Mouse (Mus musculus): ENCODE data around the gene Sumf2. TPM values are rescaled to one million over a fixed set of nuclear protein-coding genes. Genes with fewer than 3 reads are reported as not detected.

The Sumf2 gene
- 40.1 and 51.4 TPM in 2 replicates for polyA plus RNA-seq (2015; fragmentation: Nextera tagmentation; extraction: Ambion mirVana)

DNA sequence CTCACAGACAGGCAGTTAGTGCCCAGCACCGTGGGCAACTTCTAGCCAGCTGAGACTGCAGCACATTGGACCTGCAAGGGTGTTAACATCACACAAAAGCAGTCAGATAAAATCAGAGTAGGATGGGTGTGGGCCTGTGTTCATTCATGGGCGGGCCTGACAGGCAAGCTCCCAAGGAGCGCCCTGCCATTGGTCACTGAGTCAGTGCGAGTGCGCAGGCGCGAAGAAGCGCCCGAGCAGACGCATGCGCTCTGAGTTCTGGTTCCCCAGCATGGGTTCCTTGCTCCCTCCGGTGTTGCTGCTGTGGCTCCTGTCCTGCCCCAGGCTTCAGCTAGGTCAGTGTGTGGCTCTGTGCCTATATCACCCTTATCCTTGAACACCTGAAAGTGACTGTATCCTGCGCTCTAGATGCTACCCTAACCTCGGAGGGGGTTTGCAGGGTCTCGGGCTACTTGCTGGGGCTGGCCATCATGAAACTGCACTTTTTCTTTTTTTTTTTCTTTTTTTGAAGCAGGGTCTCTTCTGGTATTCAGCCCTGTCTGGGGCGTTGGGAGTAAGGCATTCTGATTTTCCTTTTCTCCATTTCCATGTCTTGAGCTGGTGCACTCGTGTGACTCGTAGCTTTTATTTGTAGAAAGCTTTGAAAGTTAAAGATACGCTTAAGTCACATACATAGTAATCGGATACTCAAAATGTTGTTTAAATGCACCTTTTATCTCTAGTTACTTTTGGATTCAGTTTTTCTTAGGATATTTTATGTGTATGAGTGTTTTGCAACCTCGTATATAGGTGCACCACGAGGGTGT is at the start of gene Sumf2:
Gene Sumf2, plus strand, starts transcription at position 235 of the 806 bp plus-strand sequence.
- H3K9me3 ChIP-seq (ENCODE audit: control insufficient read depth, low read length), result no peaks in the 10 kb centered on the region
- H3K4me3 ChIP-seq (ENCODE audit: low read length), result peak within 1 kb of the TSS; percentile 78
- no peaks in the 10 kb centered on the region for H3K27me3 ChIP-seq (ENCODE audit: control insufficient read depth, insufficient read depth, low read depth, low read length)
- H3K27ac ChIP-seq (ENCODE audit: low read length), result peak within 1 kb of the TSS; percentile 58; the same call in 1 of the 2 replicates
- 0 out of 2 replicates have a peak, but pooled peaks cover 3% of the 10 kb centered on the region for H3K4me1 ChIP-seq (replicated peaks; ENCODE audit: control insufficient read depth, insufficient read depth, low read length)
- H3K36me3 ChIP-seq (ENCODE audit: control insufficient read depth, insufficient read depth, low read length), result peaks cover 11% of the 10 kb centered on the region
- 7% methylated on average over 22 of the region's 22 CpGs for WGBS
- H3K9ac ChIP-seq (ENCODE audit: low read length), result peak within 1 kb of the TSS; percentile 85
- ATAC-seq (ENCODE audit: low read depth), result peak; percentile 100
- peak within 1 kb of the TSS; percentile 61 for H3K4me2 ChIP-seq (ENCODE audit: low read depth, low read length)

DNA sequence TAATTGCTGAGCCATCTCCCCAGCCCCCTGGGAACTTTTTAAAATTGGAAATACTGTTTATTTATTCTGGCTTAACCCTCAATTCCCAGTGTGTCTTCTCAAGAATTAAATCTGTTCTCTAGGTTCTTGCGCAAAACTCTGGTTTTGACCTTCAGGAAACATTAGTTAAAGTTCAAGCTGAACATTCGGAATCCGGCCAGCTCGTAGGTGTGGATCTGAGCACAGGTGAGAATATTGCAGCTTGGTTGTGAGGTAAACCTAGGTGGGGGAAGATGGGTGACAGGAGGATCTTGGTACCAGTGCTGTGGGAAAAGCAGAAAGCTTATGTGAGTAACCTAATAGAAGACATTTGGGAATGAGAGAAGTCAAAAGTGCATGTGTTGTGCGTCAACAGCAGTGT is 1.9 kb upstream of the Sumf2 start:
- peaks cover 11% of the 10 kb centered on the region for H3K36me3 ChIP-seq (ENCODE audit: control insufficient read depth, insufficient read depth, low read length)
- H3K4me1 ChIP-seq (replicated peaks; ENCODE audit: control insufficient read depth, insufficient read depth, low read length), result 0 out of 2 replicates have a peak, but pooled peaks cover 3% of the 10 kb centered on the region
- H3K9ac ChIP-seq (ENCODE audit: low read length), result no peak overlapping the region
- H3K4me2 ChIP-seq (ENCODE audit: low read depth, low read length), result no peak overlapping the region
- no peak overlapping the region for H3K4me3 ChIP-seq (ENCODE audit: low read length)
- 96% methylated on average over 5 of the region's 5 CpGs for WGBS
- no peaks in the 10 kb centered on the region for H3K9me3 ChIP-seq (ENCODE audit: control insufficient read depth, low read length)
- ATAC-seq (ENCODE audit: low read depth), result no peak
- no peak overlapping the region for H3K27ac ChIP-seq (ENCODE audit: low read length)
- H3K27me3 ChIP-seq (ENCODE audit: control insufficient read depth, insufficient read depth, low read depth, low read length), result no peaks in the 10 kb centered on the region

DNA sequence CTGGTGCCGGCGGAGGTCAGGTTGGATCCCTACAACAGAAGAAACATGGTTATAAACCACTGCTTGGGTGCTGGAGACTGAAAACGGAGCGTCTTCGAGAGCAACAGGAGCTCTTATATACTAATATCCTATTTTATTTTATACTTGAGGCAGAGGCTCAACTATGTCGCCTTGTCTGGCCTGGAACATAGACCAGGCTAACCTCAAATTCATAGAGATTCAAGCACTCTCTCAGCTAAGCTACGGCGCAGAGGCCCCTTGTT is 703 bp downstream of the Sumf2 start:
- H3K27me3 ChIP-seq (ENCODE audit: control insufficient read depth, insufficient read depth, low read depth, low read length), result no peaks in the 10 kb centered on the region
- H3K27ac ChIP-seq (ENCODE audit: low read length), result no peak overlapping the region
- peak overlapping the region; percentile 78 for H3K4me3 ChIP-seq (ENCODE audit: low read length)
- H3K4me2 ChIP-seq (ENCODE audit: low read depth, low read length), result peak overlapping the region; percentile 61
- WGBS, result 39% methylated on average over 8 of the region's 8 CpGs
- peak overlapping the region; percentile 85 for H3K9ac ChIP-seq (ENCODE audit: low read length)
- peaks cover 11% of the 10 kb centered on the region for H3K36me3 ChIP-seq (ENCODE audit: control insufficient read depth, insufficient read depth, low read length)
- H3K9me3 ChIP-seq (ENCODE audit: control insufficient read depth, low read length), result no peaks in the 10 kb centered on the region
- no peak for ATAC-seq (ENCODE audit: low read depth)
- 0 out of 2 replicates have a peak, but pooled peaks cover 3% of the 10 kb centered on the region for H3K4me1 ChIP-seq (replicated peaks; ENCODE audit: control insufficient read depth, insufficient read depth, low read length)

DNA sequence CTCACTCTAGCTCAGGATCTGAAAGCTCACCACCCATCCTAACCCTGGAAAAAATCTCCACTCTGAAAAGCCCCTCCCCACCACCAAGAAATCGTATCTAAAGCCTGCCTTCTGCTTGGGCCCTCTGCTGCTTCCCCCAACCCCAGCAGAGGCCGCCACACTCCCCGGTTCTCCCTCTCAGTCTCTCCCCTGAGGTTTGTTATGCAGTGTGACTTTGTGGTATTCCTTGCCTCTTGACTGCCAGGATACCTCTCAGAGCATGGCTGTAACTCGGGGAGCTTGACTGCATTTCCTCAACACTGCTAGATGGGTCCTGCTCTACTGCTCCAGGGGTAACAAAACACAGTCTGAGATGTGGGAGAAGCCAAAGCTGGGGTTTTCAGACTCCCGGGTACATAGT is 8.4 kb downstream of the Sumf2 start:
- H3K4me1 ChIP-seq (replicated peaks; ENCODE audit: control insufficient read depth, insufficient read depth, low read length), result no peaks in the 10 kb centered on the region
- H3K9ac ChIP-seq (ENCODE audit: low read length), result no peak overlapping the region
- WGBS, result 46% methylated on average over 5 of the region's 5 CpGs
- no peaks in the 10 kb centered on the region for H3K27me3 ChIP-seq (ENCODE audit: control insufficient read depth, insufficient read depth, low read depth, low read length)
- H3K9me3 ChIP-seq (ENCODE audit: control insufficient read depth, low read length), result no peaks in the 10 kb centered on the region
- peaks cover 22% of the 10 kb centered on the region for H3K36me3 ChIP-seq (ENCODE audit: control insufficient read depth, insufficient read depth, low read length)
- no peak overlapping the region for H3K4me2 ChIP-seq (ENCODE audit: low read depth, low read length)
- ATAC-seq (ENCODE audit: low read depth), result no peak
- H3K4me3 ChIP-seq (ENCODE audit: low read length), result no peak overlapping the region
- no peak overlapping the region for H3K27ac ChIP-seq (ENCODE audit: low read length)

DNA sequence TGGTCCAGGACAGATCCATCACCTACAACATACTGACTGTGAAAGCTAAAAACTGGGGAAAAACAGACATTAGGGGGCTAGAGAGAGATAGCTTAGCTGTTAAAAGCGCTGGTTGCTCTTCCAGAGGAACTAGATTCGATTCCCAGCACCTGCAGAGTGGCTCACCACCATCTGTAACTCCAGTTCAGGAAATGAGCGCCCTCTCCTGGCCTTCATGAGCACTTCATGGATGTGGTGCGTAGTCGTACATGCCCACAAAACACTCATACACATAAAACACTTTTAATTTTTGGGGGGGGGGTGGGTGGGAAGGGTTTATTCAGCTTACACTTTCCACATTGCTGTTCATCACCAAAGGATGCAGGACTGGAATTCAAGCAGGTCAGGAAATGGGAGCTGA is 9.6 kb downstream of the Sumf2 start:
- H3K4me3 ChIP-seq (ENCODE audit: low read length), result no peak overlapping the region
- no peak for ATAC-seq (ENCODE audit: low read depth)
- H3K27me3 ChIP-seq (ENCODE audit: control insufficient read depth, insufficient read depth, low read depth, low read length), result no peaks in the 10 kb centered on the region
- H3K9me3 ChIP-seq (ENCODE audit: control insufficient read depth, low read length), result no peaks in the 10 kb centered on the region
- no peak overlapping the region for H3K9ac ChIP-seq (ENCODE audit: low read length)
- H3K4me1 ChIP-seq (replicated peaks; ENCODE audit: control insufficient read depth, insufficient read depth, low read length), result no peaks in the 10 kb centered on the region
- WGBS, result 84% methylated on average over 5 of the region's 5 CpGs
- no peak overlapping the region for H3K27ac ChIP-seq (ENCODE audit: low read length)
- no peak overlapping the region for H3K4me2 ChIP-seq (ENCODE audit: low read depth, low read length)
- H3K36me3 ChIP-seq (ENCODE audit: control insufficient read depth, insufficient read depth, low read length), result peaks cover 23% of the 10 kb centered on the region

DNA sequence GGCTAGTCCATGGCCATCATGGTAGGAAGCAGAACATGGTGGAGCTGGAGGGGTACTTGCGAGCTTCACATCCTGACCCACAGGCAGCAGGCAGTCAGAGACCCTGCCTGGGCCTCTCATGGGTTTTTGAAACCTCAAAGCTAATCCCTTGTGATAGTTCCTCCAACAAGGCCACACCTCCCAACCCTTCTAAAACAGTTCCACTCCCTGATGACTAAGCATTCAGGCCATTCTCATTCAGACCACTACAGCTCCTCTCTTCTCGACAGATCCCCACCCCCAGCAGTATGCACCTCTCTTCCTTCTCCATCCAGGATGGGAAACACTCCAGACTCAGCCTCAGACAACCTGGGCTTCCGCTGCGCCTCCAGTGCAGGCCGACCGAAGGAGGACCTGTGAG is 15.5 kb downstream of the Sumf2 start:
- H3K9me3 ChIP-seq (ENCODE audit: control insufficient read depth, low read length), result no peaks in the 10 kb centered on the region
- H3K4me1 ChIP-seq (replicated peaks; ENCODE audit: control insufficient read depth, insufficient read depth, low read length), result no peaks in the 10 kb centered on the region
- 92% methylated on average over 6 of the region's 6 CpGs for WGBS
- no peaks in the 10 kb centered on the region for H3K27me3 ChIP-seq (ENCODE audit: control insufficient read depth, insufficient read depth, low read depth, low read length)
- no peak for ATAC-seq (ENCODE audit: low read depth)
- peaks cover 17% of the 10 kb centered on the region for H3K36me3 ChIP-seq (ENCODE audit: control insufficient read depth, insufficient read depth, low read length)
- no peak overlapping the region for H3K4me3 ChIP-seq (ENCODE audit: low read length)
- no peak overlapping the region for H3K27ac ChIP-seq (ENCODE audit: low read length)
- H3K9ac ChIP-seq (ENCODE audit: low read length), result no peak overlapping the region
- H3K4me2 ChIP-seq (ENCODE audit: low read depth, low read length), result no peak overlapping the region

DNA sequence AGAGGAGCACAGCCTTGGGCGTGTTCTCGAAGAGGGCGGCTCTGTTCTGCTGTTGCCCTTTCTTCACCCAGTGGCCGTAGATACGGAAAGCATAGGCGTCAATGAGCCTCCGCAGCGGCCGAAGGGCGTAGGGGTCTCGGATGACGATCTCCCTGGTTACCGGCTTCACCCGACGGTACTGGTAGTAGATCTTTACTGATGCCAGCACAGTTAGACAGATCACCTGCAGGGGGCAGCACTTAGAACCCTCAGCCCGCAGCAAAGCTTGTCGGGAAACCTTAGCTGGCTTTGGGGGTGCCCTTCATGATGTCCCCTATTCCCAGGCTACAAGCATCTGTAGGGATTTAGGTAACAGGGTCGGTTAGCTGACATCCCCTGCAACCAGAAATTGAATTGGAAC is 17.7 kb downstream of the Sumf2 start:
- Histone ChIP-seq H3K36me3 (ENCODE audit: control insufficient read depth, insufficient read depth, low read length) (peaks cover 10% of the 10 kb centered on the region), H3K9me3 (ENCODE audit: control insufficient read depth, low read length) (no peaks in the 10 kb centered on the region), H3K27ac (ENCODE audit: low read length) (no peak overlapping the region), H3K27me3 (ENCODE audit: control insufficient read depth, insufficient read depth, low read depth, low read length) (no peaks in the 10 kb centered on the region), H3K9ac (ENCODE audit: low read length) (no peak overlapping the region; the same call in 1 of the 2 replicates), H3K4me1 (replicated peaks; ENCODE audit: control insufficient read depth, insufficient read depth, low read length) (no peaks in the 10 kb centered on the region), H3K4me2 (ENCODE audit: low read depth, low read length) (0 out of 2 replicates have a peak overlapping the region, but pooled peaks have one; percentile 25), H3K4me3 (ENCODE audit: low read length) (no peak overlapping the region)
- no peak for ATAC-seq (ENCODE audit: low read depth)
- WGBS, result 8% methylated on average over 18 of the region's 18 CpGs

DNA sequence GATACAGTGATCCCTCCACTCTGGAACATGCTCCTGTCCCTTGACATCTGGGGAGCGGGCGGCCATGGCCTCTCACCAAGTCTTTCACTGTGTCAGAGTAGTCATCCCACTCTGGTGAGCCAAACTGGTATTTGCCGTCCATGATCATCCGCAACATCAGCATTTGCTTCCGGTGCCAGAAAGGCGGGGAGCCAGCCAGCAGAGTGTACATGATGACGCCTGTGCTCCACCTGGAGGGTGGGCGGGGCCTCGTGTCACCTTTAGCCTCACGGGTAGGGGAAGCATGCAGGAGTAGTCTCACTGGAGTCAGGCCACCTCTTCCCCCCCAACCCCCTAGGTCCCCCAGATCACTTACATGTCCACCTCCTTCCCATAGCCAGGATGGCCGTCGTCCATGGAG is 19.1 kb downstream of the Sumf2 start:
- H3K4me2 ChIP-seq (ENCODE audit: low read depth, low read length), result no peak overlapping the region
- H3K4me1 ChIP-seq (replicated peaks; ENCODE audit: control insufficient read depth, insufficient read depth, low read length), result no peaks in the 10 kb centered on the region
- peaks cover 2% of the 10 kb centered on the region; the same call in 1 of the 2 replicates for H3K36me3 ChIP-seq (ENCODE audit: control insufficient read depth, insufficient read depth, low read length)
- WGBS, result 70% methylated on average over 12 of the region's 12 CpGs
- no peak overlapping the region for H3K4me3 ChIP-seq (ENCODE audit: low read length)
- H3K27me3 ChIP-seq (ENCODE audit: control insufficient read depth, insufficient read depth, low read depth, low read length), result no peaks in the 10 kb centered on the region
- H3K9me3 ChIP-seq (ENCODE audit: control insufficient read depth, low read length), result no peaks in the 10 kb centered on the region
- no peak for ATAC-seq (ENCODE audit: low read depth)
- H3K9ac ChIP-seq (ENCODE audit: low read length), result no peak overlapping the region
- H3K27ac ChIP-seq (ENCODE audit: low read length), result no peak overlapping the region

DNA sequence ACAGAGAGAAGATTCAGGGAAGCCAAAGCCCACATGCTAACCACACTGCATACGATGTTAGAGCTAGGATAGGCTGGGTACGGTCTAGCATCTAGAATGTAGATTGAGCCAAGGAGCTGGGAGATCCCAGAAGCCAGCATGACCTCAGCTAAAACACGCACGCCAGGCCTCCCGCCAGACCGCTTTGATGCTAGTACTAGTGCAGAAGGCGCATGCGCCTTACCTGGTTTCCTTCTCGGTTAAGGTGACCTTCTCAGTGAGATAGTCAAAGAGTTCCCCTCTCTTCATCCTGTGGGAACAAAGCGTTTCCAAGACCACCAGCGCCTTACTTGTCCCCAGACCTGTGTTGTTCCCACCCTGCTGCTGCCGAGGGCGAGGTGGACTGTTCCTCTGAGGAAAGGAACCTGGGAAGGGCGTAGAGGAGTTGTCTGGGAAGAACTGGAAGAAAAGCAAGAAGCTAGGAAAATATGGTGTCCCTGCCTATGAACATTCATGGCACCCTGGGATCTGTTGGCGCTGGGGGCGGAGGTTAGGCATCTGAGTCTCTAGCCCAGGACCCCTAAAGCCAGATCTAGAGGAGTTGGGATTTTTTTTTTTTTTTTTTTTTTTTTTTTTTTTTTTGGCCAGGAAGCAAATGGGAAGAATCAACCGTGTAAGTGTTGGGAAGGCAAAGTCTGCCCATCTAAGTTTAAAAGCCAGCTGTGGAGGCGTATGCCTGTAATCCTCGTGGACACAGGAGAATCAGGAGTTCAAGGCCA is 22.6 kb downstream of the Sumf2 start:
- Histone ChIP-seq H3K9me3 (ENCODE audit: control insufficient read depth, low read length) (no peaks in the 10 kb centered on the region), H3K27ac (ENCODE audit: low read length) (no peak overlapping the region), H3K4me1 (replicated peaks; ENCODE audit: control insufficient read depth, insufficient read depth, low read length) (no peaks in the 10 kb centered on the region), H3K36me3 (ENCODE audit: control insufficient read depth, insufficient read depth, low read length) (no peaks in the 10 kb centered on the region), H3K4me2 (ENCODE audit: low read depth, low read length) (no peak overlapping the region), H3K4me3 (ENCODE audit: low read length) (no peak overlapping the region), H3K27me3 (ENCODE audit: control insufficient read depth, insufficient read depth, low read depth, low read length) (no peaks in the 10 kb centered on the region), H3K9ac (ENCODE audit: low read length) (no peak overlapping the region)
- 85% methylated on average over 19 of the region's 19 CpGs for WGBS
- ATAC-seq (ENCODE audit: low read depth), result no peak

All from lung, embryonic 16.5 days (tissue).